Mouse (Mus musculus): ENCODE results near the gene Gm3373. TPM values are rescaled to one million over a fixed set of nuclear protein-coding genes. Genes with fewer than 3 reads are reported as not detected.

Gm3373 gene
- polyA plus RNA-seq (2021; fragmentation: Nextera tagmentation), result not detected in 2 replicates
- long read RNA-seq, experiment 1, result 0 reads
- long read RNA-seq, experiment 2, partial matches to known transcripts, result 0 of 1 reads
- long read RNA-seq, experiment 2, other reads (novel, unspliced or antisense), result 1 of 1 reads

DNA sequence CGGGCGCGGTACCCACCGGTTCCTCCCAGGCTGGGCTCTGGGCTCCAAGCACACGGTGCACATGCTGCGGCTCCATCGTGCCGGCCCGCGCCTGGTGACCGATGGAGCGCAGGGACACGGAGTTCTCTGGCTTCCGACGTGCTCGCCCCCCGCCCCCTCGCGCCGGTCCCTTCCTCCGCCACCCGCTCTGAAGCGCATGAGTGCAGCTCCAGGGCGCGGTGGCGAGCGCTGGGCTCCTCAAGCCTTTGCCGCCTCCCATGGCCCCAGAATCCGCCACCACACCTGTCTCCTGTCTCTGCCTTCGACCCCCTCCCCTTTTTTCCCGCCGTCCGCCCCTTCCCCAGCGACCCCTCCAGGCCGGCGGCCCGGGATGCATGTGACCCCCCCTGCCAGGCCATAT, at the start of gene Gm3373:
Gene Gm3373, minus strand, starts transcription at position 101 of the 400 bp plus-strand sequence.

DNA sequence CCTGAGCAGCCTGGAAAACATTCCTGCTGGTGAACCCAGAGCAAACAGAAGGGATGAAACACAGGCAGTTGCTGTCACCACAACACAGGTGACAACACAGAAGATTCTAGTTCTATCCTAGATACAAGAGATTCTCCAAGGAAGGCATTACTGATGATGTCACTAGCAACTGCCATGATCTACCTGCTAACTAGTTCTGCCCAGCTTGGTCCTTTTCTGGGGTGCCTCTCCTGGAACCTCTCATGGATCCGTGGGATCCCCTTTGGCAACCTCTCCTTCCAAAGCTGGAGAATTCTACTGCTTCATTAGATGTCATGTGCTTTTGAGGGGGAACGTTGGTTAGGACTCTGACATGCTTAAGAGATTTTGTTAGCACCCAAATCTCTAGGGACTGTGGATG, 54.0 kb downstream of the Gm3373 start, which contains the start of gene Gm9603:
Gene Gm9603, minus strand, starts transcription at position 101 of the 400 bp plus-strand sequence.

Other genes starting within 250 kb of the Gm3373 start
- 0.87 and 1.2 TPM in 2 replicates for gene Gm3488, start 239.9 kb downstream of the Gm3373 start, polyA plus RNA-seq (2021; fragmentation: Nextera tagmentation)
- gene Gm3532, start 203.1 kb downstream of the Gm3373 start, polyA plus RNA-seq (2021; fragmentation: Nextera tagmentation), result 0.11 TPM in 1 of 2 replicates, not detected in the other
- not detected in 2 replicates for gene Gm8265, start 108.5 kb downstream of the Gm3373 start, polyA plus RNA-seq (2021; fragmentation: Nextera tagmentation)
- gene Gm9603, start 54.1 kb downstream of the Gm3373 start, polyA plus RNA-seq (2021; fragmentation: Nextera tagmentation), result not detected in 2 replicates
- gene Gm3383, start 66.4 kb upstream of the Gm3373 start, polyA plus RNA-seq (2021; fragmentation: Nextera tagmentation), result 0.88 and 0.97 TPM in 2 replicates
- not detected in 2 replicates for gene Gm3424, start 88.8 kb upstream of the Gm3373 start, polyA plus RNA-seq (2021; fragmentation: Nextera tagmentation)
- 0.20 and 0.39 TPM in 2 replicates for gene Gm8237, start 138.8 kb upstream of the Gm3373 start, polyA plus RNA-seq (2021; fragmentation: Nextera tagmentation)
- 0.51 and 0.65 TPM in 2 replicates for gene Gm3248, start 220.2 kb upstream of the Gm3373 start, polyA plus RNA-seq (2021; fragmentation: Nextera tagmentation)
- not detected in 2 replicates for gene Gm3453, start 237.6 kb upstream of the Gm3373 start, polyA plus RNA-seq (2021; fragmentation: Nextera tagmentation)

All from layer of hippocampus, adult 6 months (tissue).